8 mouse cellular contexts compared by ENCODE assay signal in genomic region chr8:107324142-107324541, GRCm38 (mm10). TPM values are rescaled to one million over a fixed set of nuclear protein-coding genes. Genes with fewer than 3 reads are reported as not detected.
DNase-seq lines count a peak whose midpoint lies in the region; ATAC-seq and TF ChIP-seq lines count a peak whose summit lies in the region.

No protein-coding gene starts in this region.

- peak; percentile 15 for DNase-seq in G1E (ENCODE audit: low spot score)
- DNase-seq in brain, embryonic 18.5 days (ENCODE audit: low read depth, low spot score): peak; percentile 64
- peak; percentile 49 for DNase-seq in fibroblast of lung, adult 2 months (ENCODE audit: low read depth)
- DNase-seq in heart, postnatal 25 days (ENCODE audit: low spot score): peak; percentile 38
- peak; percentile 69 to 91 for DNase-seq in layer of hippocampus, adult 18-20 months (ENCODE audit: low spot score in 2 of 2)
- DNase-seq in lung, embryonic 14.5 days: peak; percentile 94
- DNase-seq in retina, postnatal 7 days (ENCODE audit: low read depth, low spot score): peak; percentile 74
- peak; percentile 79 for DNase-seq in thymus, postnatal 4 days

- no peaks in the 10 kb centered on the region for H3K27me3 ChIP-seq in G1E (ENCODE audit: insufficient read depth, low read length)
- no peaks in the 10 kb centered on the region for H3K27me3 ChIP-seq in lung, embryonic 14.5 days (ENCODE audit: insufficient read depth, low read length)

- intact Hi-C loops in heart, postnatal 25 days (cut with DNase I): loop anchor here (1.0 to 5.0 kb wide), 5 partner anchors 28 to 220 kb away; no protein-coding TSS in a partner anchor

- no peak overlapping the region for H3K9ac ChIP-seq in lung, embryonic 14.5 days

- H3K9me3 ChIP-seq in G1E (replicated peaks): no peaks in the 10 kb centered on the region
- no peaks in the 10 kb centered on the region for H3K9me3 ChIP-seq in lung, embryonic 14.5 days (ENCODE audit: low read depth, low read length)

- H3K27ac ChIP-seq in lung, embryonic 14.5 days (ENCODE audit: low read depth): no peak overlapping the region

- no peak overlapping the region for H3K4me3 ChIP-seq in G1E (ENCODE audit: low read depth, low read length)
- H3K4me3 ChIP-seq in lung, embryonic 14.5 days (ENCODE audit: low read depth, low read length): no peak overlapping the region

- WGBS in lung, embryonic 14.5 days: 0% methylated on average over 1 of the region's 1 CpGs

- peak; percentile 75 for TF ChIP-seq CTCF in G1E (IDR thresholded peaks at IDR 0.05; ENCODE audit: low read depth, low read length)
- peak; percentile 96 for TF ChIP-seq CTCF in lung, embryonic 14.5 days (IDR thresholded peaks at IDR 0.05; ENCODE audit: low read depth)

- H3K36me3 ChIP-seq in G1E (replicated peaks): peaks cover 2% of the 10 kb centered on the region
- H3K36me3 ChIP-seq in lung, embryonic 14.5 days (ENCODE audit: insufficient read depth): no peaks in the 10 kb centered on the region

- H3K4me2 ChIP-seq in lung, embryonic 14.5 days: no peak overlapping the region

- peak; percentile 45; the same call in 1 of the 2 replicates for ATAC-seq in G1E (ENCODE audit: extremely low read depth, insufficient number of reproducible peaks, low FRiP score, poor library complexity, severe bottlenecking)
- peak; percentile 66; the same call in 1 of the 2 replicates for ATAC-seq in lung, embryonic 14.5 days (ENCODE audit: insufficient read depth)

- no peaks in the 10 kb centered on the region for H3K4me1 ChIP-seq in G1E (ENCODE audit: insufficient read depth, low read depth, low read length)
- no peaks in the 10 kb centered on the region for H3K4me1 ChIP-seq in lung, embryonic 14.5 days (ENCODE audit: insufficient read depth)

RNA-seq across cellular contexts. Expression of gene Nfat5, which starts 30.9 kb away (rescaled TPM):
- total RNA-seq in G1E (2014; fragmentation: Nextera tagmentation): 53.6 and 55.3 TPM in 2 replicates
- total RNA-seq in G1E (2017): 23.3 and 24.4 TPM in 2 replicates
- 1.4 TPM in 2 replicates for polyA plus RNA-seq in G1E (2012)
- total RNA-seq in heart, postnatal 25 days (2021): 10 to 100 TPM; 24.5 to 27.5 TPM
- total RNA-seq in layer of hippocampus, adult 18-20 months (2021): 10 to 100 TPM; 48.1 to 57.3 TPM
- polyA plus RNA-seq in lung, embryonic 14.5 days (2014; fragmentation: Nextera tagmentation; extraction: Ambion mirVana): 13.3 and 14.1 TPM in 2 replicates

Comparison
In these comparisons a context has a peak if more than half of its experiments do, and no peak if none do; other contexts are left out.
1. DNase-seq: peak in every context shown above with its lines; median percentile 94 in lung, embryonic 14.5 days; 80 in layer of hippocampus, adult 18-20 months; 79 in thymus, postnatal 4 days; 74 in retina, postnatal 7 days; 64 in brain, embryonic 18.5 days; 49 in fibroblast of lung, adult 2 months; 38 in heart, postnatal 25 days; 15 in G1E.